Mouse (Mus musculus): ENCODE measurements around the gene Eipr1. TPM values are rescaled to one million over a fixed set of nuclear protein-coding genes. Genes with fewer than 3 reads are reported as not detected.

Gene Eipr1
- polyA plus RNA-seq, 1 experiment from 2014 or later = 22.4 TPM

DNA sequence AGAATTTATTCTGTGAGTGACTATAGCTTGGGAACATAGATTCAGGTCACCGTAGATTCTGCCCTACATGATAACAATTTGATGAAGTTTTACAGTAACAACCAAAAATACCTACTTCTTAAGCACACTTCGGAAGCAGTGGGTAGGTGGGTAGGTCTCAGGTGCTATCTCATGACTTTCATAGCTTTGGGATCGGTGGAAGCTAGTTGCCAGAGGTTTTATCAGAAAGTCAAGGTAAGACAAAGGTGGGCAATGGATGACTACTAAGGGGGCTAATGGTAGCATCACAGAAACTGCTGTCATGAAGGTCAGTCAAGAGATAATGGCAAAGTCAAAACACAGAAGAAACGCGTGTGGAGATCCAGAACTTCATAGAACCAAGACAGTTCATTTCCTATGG, 727 bp upstream of the Eipr1 start:
- WGBS = 94% methylated on average over 5 of the region's 5 CpGs
- Histone ChIP-seq H3K9me3 (ENCODE audit: control insufficient read depth, low read length) (no peaks in the 10 kb centered on the region), H3K9ac (ENCODE audit: low read length) (no peak overlapping the region), H3K4me2 (replicated peaks; ENCODE audit: low read depth) (no peak overlapping the region; the same call in 1 of the 2 replicates), H3K27ac (replicated peaks) (no peak overlapping the region; the same call in 1 of the 2 replicates), H3K4me1 (replicated peaks; ENCODE audit: control insufficient read depth, insufficient read depth) (no peaks in the 10 kb centered on the region; the same call in 1 of the 2 replicates), H3K36me3 (ENCODE audit: control insufficient read depth, insufficient read depth, low read length) (peaks cover 4% of the 10 kb centered on the region; the same call in 1 of the 2 replicates), H3K4me3 (ENCODE audit: low read depth, low read length) (no peak overlapping the region; the same call in 1 of the 2 replicates), H3K27me3 (ENCODE audit: control insufficient read depth, insufficient read depth, low read length) (no peaks in the 10 kb centered on the region)
- no peak for TF ChIP-seq EP300 (optimal IDR thresholded peaks at IDR 0.05)
- no peak for TF ChIP-seq CTCF (IDR thresholded peaks at IDR 0.05; ENCODE audit: low read depth)
- ATAC-seq (ENCODE audit: low FRiP score, low TSS enrichment) (no peak), DNase-seq (ENCODE audit: low spot score) (no peak)

DNA sequence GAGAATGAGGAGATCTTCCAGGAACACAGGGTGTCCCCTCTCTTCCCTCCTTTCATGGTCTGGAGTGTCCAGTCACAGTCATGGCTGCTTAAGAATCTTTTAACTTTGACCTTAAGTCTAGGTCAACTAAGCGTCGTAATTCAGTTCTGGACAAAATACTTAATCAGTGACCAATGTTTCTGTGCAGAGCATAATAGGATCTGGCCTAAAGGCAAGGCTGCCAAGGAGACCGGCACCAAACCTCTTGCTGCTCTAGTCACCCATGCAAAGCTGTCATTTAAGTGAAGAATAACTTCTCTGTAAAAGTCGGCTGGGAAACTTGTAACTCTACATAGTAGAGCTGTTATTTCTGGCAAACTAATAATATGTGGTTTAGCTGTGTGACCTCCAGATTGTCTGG, 4.4 kb downstream of the Eipr1 start:
- H3K9ac ChIP-seq (ENCODE audit: low read length) = no peak overlapping the region
- no peak for DNase-seq (ENCODE audit: low spot score)
- H3K27me3 ChIP-seq (ENCODE audit: control insufficient read depth, insufficient read depth, low read length) = no peaks in the 10 kb centered on the region
- H3K27ac ChIP-seq (replicated peaks) = no peak overlapping the region
- H3K4me2 ChIP-seq (replicated peaks; ENCODE audit: low read depth) = no peak overlapping the region
- no peaks in the 10 kb centered on the region for H3K9me3 ChIP-seq (ENCODE audit: control insufficient read depth, low read length)
- WGBS = 81% methylated on average over 4 of the region's 4 CpGs
- ATAC-seq (ENCODE audit: low FRiP score, low TSS enrichment) = no peak
- TF ChIP-seq EP300 (optimal IDR thresholded peaks at IDR 0.05) (no peak), CTCF (IDR thresholded peaks at IDR 0.05; ENCODE audit: low read depth) (no peak)
- no peaks in the 10 kb centered on the region for H3K36me3 ChIP-seq (ENCODE audit: control insufficient read depth, insufficient read depth, low read length)
- no peaks in the 10 kb centered on the region for H3K4me1 ChIP-seq (replicated peaks; ENCODE audit: control insufficient read depth, insufficient read depth)
- H3K4me3 ChIP-seq (ENCODE audit: low read depth, low read length) = no peak overlapping the region

DNA sequence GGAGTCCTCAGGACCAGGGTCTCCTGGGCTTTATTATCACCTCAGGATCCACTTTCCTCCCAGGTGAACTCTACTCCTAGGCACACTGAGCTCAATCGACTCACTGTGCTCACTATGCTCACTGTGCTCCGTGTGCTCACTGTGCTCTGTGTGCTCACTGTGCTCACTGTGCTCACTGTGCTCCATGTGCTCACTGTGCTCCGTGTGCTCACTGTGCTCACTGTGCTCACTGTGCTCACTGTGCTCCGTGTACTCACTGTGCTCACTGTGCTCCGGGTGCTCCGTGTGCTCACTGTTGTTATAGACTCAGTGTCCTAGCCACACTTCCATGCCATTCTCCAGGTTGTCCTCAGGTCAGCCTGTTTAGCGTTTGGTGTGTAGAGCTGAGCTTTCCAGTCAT, 18.4 kb downstream of the Eipr1 start:
- Histone ChIP-seq H3K36me3 (ENCODE audit: control insufficient read depth, insufficient read depth, low read length) (no peaks in the 10 kb centered on the region), H3K4me2 (replicated peaks; ENCODE audit: low read depth) (no peak overlapping the region), H3K4me3 (ENCODE audit: low read depth, low read length) (no peak overlapping the region), H3K27ac (replicated peaks) (no peak overlapping the region), H3K9ac (ENCODE audit: low read length) (no peak overlapping the region), H3K27me3 (ENCODE audit: control insufficient read depth, insufficient read depth, low read length) (no peaks in the 10 kb centered on the region), H3K9me3 (ENCODE audit: control insufficient read depth, low read length) (no peaks in the 10 kb centered on the region), H3K4me1 (replicated peaks; ENCODE audit: control insufficient read depth, insufficient read depth) (no peaks in the 10 kb centered on the region)
- no peak for DNase-seq (ENCODE audit: low spot score)
- ATAC-seq (ENCODE audit: low FRiP score, low TSS enrichment) = no peak
- WGBS = 90% methylated on average over 7 of the region's 7 CpGs
- TF ChIP-seq EP300 (optimal IDR thresholded peaks at IDR 0.05) = no peak
- no peak for TF ChIP-seq CTCF (IDR thresholded peaks at IDR 0.05; ENCODE audit: low read depth)

- H3K27me3 ChIP-seq (ENCODE audit: control insufficient read depth, insufficient read depth, low read length) = no peaks in the 10 kb centered on the region
- no peak overlapping the region for H3K9ac ChIP-seq (ENCODE audit: low read length)
- H3K36me3 ChIP-seq (ENCODE audit: control insufficient read depth, insufficient read depth, low read length) = no peaks in the 10 kb centered on the region
- DNase-seq (ENCODE audit: low spot score) = no peak
- ATAC-seq (ENCODE audit: low FRiP score, low TSS enrichment) = no peak
- no peak overlapping the region for H3K4me2 ChIP-seq (replicated peaks; ENCODE audit: low read depth)
- no peaks in the 10 kb centered on the region for H3K9me3 ChIP-seq (ENCODE audit: control insufficient read depth, low read length)
- TF ChIP-seq EP300 (optimal IDR thresholded peaks at IDR 0.05) (no peak), CTCF (IDR thresholded peaks at IDR 0.05; ENCODE audit: low read depth) (peak; percentile 57)
- H3K27ac ChIP-seq (replicated peaks) = no peak overlapping the region
- 81% methylated on average over 3 of the region's 3 CpGs for WGBS
- no peaks in the 10 kb centered on the region for H3K4me1 ChIP-seq (replicated peaks; ENCODE audit: control insufficient read depth, insufficient read depth)
- H3K4me3 ChIP-seq (ENCODE audit: low read depth, low read length) = no peak overlapping the region
These were observed 22.2 kb downstream of the Eipr1 start for GRCm38 (mm10) chr12:28773815-28774214.

DNA sequence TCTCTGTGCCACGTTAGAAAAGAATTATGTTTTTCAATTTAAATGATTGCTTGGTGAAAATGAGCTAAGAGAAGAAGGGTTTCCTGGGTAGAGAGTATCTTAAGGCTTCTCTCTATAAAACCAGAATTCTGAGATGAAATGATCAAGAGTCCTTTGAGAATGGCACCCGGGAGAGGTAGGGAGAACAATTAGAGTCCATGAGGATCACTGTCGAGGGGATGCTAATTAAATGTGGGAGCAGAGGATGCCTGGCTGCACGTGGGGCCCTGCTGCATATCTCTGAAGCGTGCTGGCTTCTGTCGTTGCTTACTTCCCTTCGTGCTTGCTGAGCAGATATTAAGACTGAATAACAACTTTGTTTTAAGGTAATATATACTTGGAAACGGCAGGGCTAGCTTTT, 23.5 kb downstream of the Eipr1 start:
- no peak for TF ChIP-seq CTCF (IDR thresholded peaks at IDR 0.05; ENCODE audit: low read depth)
- no peak for TF ChIP-seq EP300 (optimal IDR thresholded peaks at IDR 0.05)
- ATAC-seq (ENCODE audit: low FRiP score, low TSS enrichment) (no peak), DNase-seq (ENCODE audit: low spot score) (no peak)
- no peaks in the 10 kb centered on the region for H3K27me3 ChIP-seq (ENCODE audit: control insufficient read depth, insufficient read depth, low read length)
- no peak overlapping the region for H3K4me3 ChIP-seq (ENCODE audit: low read depth, low read length)
- H3K9me3 ChIP-seq (ENCODE audit: control insufficient read depth, low read length) = no peaks in the 10 kb centered on the region
- no peak overlapping the region for H3K4me2 ChIP-seq (replicated peaks; ENCODE audit: low read depth)
- 55% methylated on average over 8 of the region's 8 CpGs for WGBS
- no peaks in the 10 kb centered on the region for H3K36me3 ChIP-seq (ENCODE audit: control insufficient read depth, insufficient read depth, low read length)
- no peak overlapping the region for H3K9ac ChIP-seq (ENCODE audit: low read length)
- H3K4me1 ChIP-seq (replicated peaks; ENCODE audit: control insufficient read depth, insufficient read depth) = no peaks in the 10 kb centered on the region
- no peak overlapping the region for H3K27ac ChIP-seq (replicated peaks)

DNA sequence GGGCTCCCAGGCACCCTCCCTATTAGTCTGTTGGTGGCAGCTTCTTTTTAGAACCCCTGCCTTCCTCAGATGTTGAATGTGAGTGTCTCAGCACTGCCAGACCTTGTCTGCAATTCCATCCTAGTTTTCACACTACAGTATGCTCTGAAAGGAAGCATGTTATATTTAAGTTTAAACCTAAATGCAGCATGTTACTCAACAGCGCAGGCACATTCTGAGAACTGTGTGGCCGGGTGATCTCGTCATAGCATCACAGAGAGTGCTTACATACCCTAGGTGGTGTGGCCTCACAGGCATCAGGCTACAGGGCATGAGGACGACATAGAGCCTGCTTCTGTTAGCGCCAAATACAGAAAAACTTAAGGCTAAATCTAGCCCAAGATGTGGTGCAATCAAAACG, 24.0 kb downstream of the Eipr1 start:
- H3K27ac ChIP-seq (replicated peaks) = no peak overlapping the region
- no peak overlapping the region for H3K4me2 ChIP-seq (replicated peaks; ENCODE audit: low read depth)
- TF ChIP-seq CTCF (IDR thresholded peaks at IDR 0.05; ENCODE audit: low read depth) (no peak), EP300 (optimal IDR thresholded peaks at IDR 0.05) (no peak)
- no peaks in the 10 kb centered on the region for H3K9me3 ChIP-seq (ENCODE audit: control insufficient read depth, low read length)
- no peaks in the 10 kb centered on the region for H3K4me1 ChIP-seq (replicated peaks; ENCODE audit: control insufficient read depth, insufficient read depth)
- no peaks in the 10 kb centered on the region for H3K36me3 ChIP-seq (ENCODE audit: control insufficient read depth, insufficient read depth, low read length)
- H3K4me3 ChIP-seq (ENCODE audit: low read depth, low read length) = no peak overlapping the region
- DNase-seq (ENCODE audit: low spot score) = no peak
- no peak overlapping the region for H3K9ac ChIP-seq (ENCODE audit: low read length)
- no peak for ATAC-seq (ENCODE audit: low FRiP score, low TSS enrichment)
- WGBS = 86% methylated on average over 6 of the region's 6 CpGs
- H3K27me3 ChIP-seq (ENCODE audit: control insufficient read depth, insufficient read depth, low read length) = no peaks in the 10 kb centered on the region
